Mouse (Mus musculus) lung, postnatal 0 days (tissue): ENCODE data around the gene Fxyd5.

Experiments used
- CTCF ChIP-seq: IDR thresholded peaks from 2 replicates; pipeline ENCODE4 v1.5.1; 2016; ENCODE audit warnings: antibody characterized with exemption, mild to moderate bottlenecking
- EP300 ChIP-seq: IDR thresholded peaks from 2 replicates; pipeline ENCODE4 v1.6.1; 2016; ENCODE audit warnings: antibody characterized with exemption, mild to moderate bottlenecking, control low read depth

- TF ChIP-seq CTCF (no peak), EP300 (no peak)
Measured at GRCm38 (mm10) chr7:31049846-31050281, 7.6 kb upstream of the Fxyd5 start.
